In genomic region chr6:42324482-42325267, GRCm38 (mm10) we compare ENCODE assay signal across 7 mouse cellular contexts. TPM values are rescaled to one million over a fixed set of nuclear protein-coding genes. Genes with fewer than 3 reads are reported as not detected.
DNase-seq lines count a peak whose midpoint lies in the region; ATAC-seq and TF ChIP-seq lines count a peak whose summit lies in the region.

Gene Fam131b (minus strand): TSS chr6:42324643.

- WGBS in forebrain, embryonic 12.5 days = under 1% methylated on average over 32 of the region's 68 CpGs
- 1% methylated on average over 62 of the region's 68 CpGs for WGBS in hindbrain, embryonic 10.5 days
- WGBS in midbrain, embryonic 10.5 days = 2% methylated on average over 47 of the region's 68 CpGs
- WGBS in stomach, embryonic 15.5 days = under 1% methylated on average over 38 of the region's 68 CpGs

- peak within 1 kb of the TSS; percentile 91 for H3K4me2 ChIP-seq in forebrain, embryonic 12.5 days
- H3K4me2 ChIP-seq in stomach, embryonic 15.5 days = peak within 1 kb of the TSS; percentile 97

- intact Hi-C loops in left cerebral cortex, adult 2 months (cut with DNase I) = loop anchor here (2.0 to 10.0 kb wide), 5 partner anchors 24 to 560 kb away; partner anchors contain the start of gene Zyx

- no peaks in the 10 kb centered on the region; the same call in 1 of the 2 replicates for H3K36me3 ChIP-seq in forebrain, embryonic 12.5 days (replicated peaks)
- H3K36me3 ChIP-seq in hindbrain, embryonic 10.5 days = 0 out of 2 replicates have a peak, but pooled peaks cover 6% of the 10 kb centered on the region
- H3K36me3 ChIP-seq in midbrain, embryonic 10.5 days = peaks cover 12% of the 10 kb centered on the region
- no peaks in the 10 kb centered on the region for H3K36me3 ChIP-seq in stomach, embryonic 15.5 days

- no peak for TF ChIP-seq CTCF in left cerebral cortex, adult 2 months (IDR thresholded peaks at IDR 0.05)

- H3K4me3 ChIP-seq in forebrain, embryonic 12.5 days (replicated peaks) = peak within 1 kb of the TSS; percentile 81
- peak within 1 kb of the TSS; percentile 81 for H3K4me3 ChIP-seq in hindbrain, embryonic 10.5 days
- peak within 1 kb of the TSS; percentile 63 for H3K4me3 ChIP-seq in left cerebral cortex, adult 2 months
- peak within 1 kb of the TSS; percentile 80 for H3K4me3 ChIP-seq in midbrain, embryonic 10.5 days
- H3K4me3 ChIP-seq in stomach, embryonic 15.5 days (replicated peaks) = peak within 1 kb of the TSS; percentile 61

- no peaks in the 10 kb centered on the region for H3K9me3 ChIP-seq in forebrain, embryonic 12.5 days
- H3K9me3 ChIP-seq in hindbrain, embryonic 10.5 days = no peaks in the 10 kb centered on the region
- H3K9me3 ChIP-seq in midbrain, embryonic 10.5 days (replicated peaks) = no peaks in the 10 kb centered on the region
- no peaks in the 10 kb centered on the region for H3K9me3 ChIP-seq in stomach, embryonic 15.5 days

- DNase-seq in MN1 (ENCODE audit: low spot score) = peak; percentile 55
- DNase-seq in brain, embryonic 18.5 days (ENCODE audit: low read depth, low spot score) = peak; percentile 60
- DNase-seq in hindbrain, embryonic 10.5 days (ENCODE audit: low spot score) = peak; percentile 71
- peak; percentile 79 to 85 for DNase-seq in left cerebral cortex, adult 2 months (ENCODE audit: extremely low spot score in 1 of 2, low spot score in 2 of 2)
- DNase-seq in midbrain, embryonic 10.5 days (ENCODE audit: low spot score) = peak; percentile 79

- peak; percentile 91 for ATAC-seq in forebrain, embryonic 12.5 days (ENCODE audit: low FRiP score)
- peak; percentile 76; the same call in 1 of the 2 replicates for ATAC-seq in stomach, embryonic 15.5 days (ENCODE audit: insufficient read depth, low FRiP score, low read depth)

- H3K9ac ChIP-seq in forebrain, embryonic 12.5 days = peak within 1 kb of the TSS; percentile 82
- peak within 1 kb of the TSS; percentile 22 for H3K9ac ChIP-seq in stomach, embryonic 15.5 days

- peaks cover 22% of the 10 kb centered on the region; the same call in 1 of the 2 replicates for H3K4me1 ChIP-seq in forebrain, embryonic 12.5 days
- peaks cover 14% of the 10 kb centered on the region for H3K4me1 ChIP-seq in hindbrain, embryonic 10.5 days (replicated peaks)
- peaks cover 49% of the 10 kb centered on the region for H3K4me1 ChIP-seq in midbrain, embryonic 10.5 days
- H3K4me1 ChIP-seq in stomach, embryonic 15.5 days = peaks cover 16% of the 10 kb centered on the region

- no peaks in the 10 kb centered on the region for H3K27me3 ChIP-seq in forebrain, embryonic 12.5 days
- peaks cover 32% of the 10 kb centered on the region for H3K27me3 ChIP-seq in hindbrain, embryonic 10.5 days (ENCODE audit: insufficient read depth, poor library complexity, severe bottlenecking)
- H3K27me3 ChIP-seq in midbrain, embryonic 10.5 days (ENCODE audit: low read depth, poor library complexity, severe bottlenecking) = peaks cover 61% of the 10 kb centered on the region
- peaks cover 27% of the 10 kb centered on the region for H3K27me3 ChIP-seq in stomach, embryonic 15.5 days (replicated peaks)

- peak within 1 kb of the TSS; percentile 91 for H3K27ac ChIP-seq in forebrain, embryonic 12.5 days
- H3K27ac ChIP-seq in hindbrain, embryonic 10.5 days = peak within 1 kb of the TSS; percentile 92
- peak within 1 kb of the TSS; percentile 94 for H3K27ac ChIP-seq in left cerebral cortex, adult 2 months
- peak within 1 kb of the TSS; percentile 93 for H3K27ac ChIP-seq in midbrain, embryonic 10.5 days (replicated peaks)
- no peak within 1 kb of the TSS for H3K27ac ChIP-seq in stomach, embryonic 15.5 days

RNA-seq across cellular contexts. Expression of gene Fam131b, which starts in this region (rescaled TPM):
- 3.6 and 4.7 TPM in 2 replicates for polyA plus RNA-seq in forebrain, embryonic 12.5 days (2016; fragmentation: Nextera tagmentation; extraction: Ambion mirVana)
- 1.4 and 2.9 TPM in 2 replicates for polyA plus RNA-seq in hindbrain, embryonic 10.5 days (2016; fragmentation: Nextera tagmentation; extraction: Ambion mirVana)
- total RNA-seq in left cerebral cortex, adult 2 months (2021) = 100 to 1,000 TPM; 111 TPM
- 2.2 and 2.4 TPM in 2 replicates for polyA plus RNA-seq in midbrain, embryonic 10.5 days (2016; fragmentation: Nextera tagmentation; extraction: Ambion mirVana)
- 0.22 and 0.23 TPM in 2 replicates for polyA plus RNA-seq in stomach, embryonic 15.5 days (2015; fragmentation: Nextera tagmentation; extraction: Ambion mirVana)

Comparison
In these comparisons a context has a peak if more than half of its experiments do, and no peak if none do; other contexts are left out.
1. Peak in ATAC-seq, H3K4me3 ChIP-seq, H3K9ac ChIP-seq and H3K4me2 ChIP-seq in stomach, embryonic 15.5 days; RNA of the gene not detected or under 1 TPM.